Mouse (Mus musculus) natural killer cell, adult 2 months (primary cell): ENCODE data around the gene Slc1a5.

Experiments
- DNase-seq, 2 experiments: peaks; one replicate each; pipeline ENCODE4 v3.0.0; 2022; ENCODE audit warnings: low spot score in 2 of 2

Slc1a5 gene

GRCm38 (mm10) chr7:16782555-16783125 lies 1.5 kb downstream of the Slc1a5 start:
- peak in 1 of 2 experiments; percentile 8 for DNase-seq

GRCm38 (mm10) chr7:16783224-16783688 lies 2.1 kb downstream of the Slc1a5 start:
- DNase-seq: peak; percentile 10 to 24

GRCm38 (mm10) chr7:16783758-16784415 lies 2.7 kb downstream of the Slc1a5 start:
- DNase-seq: no peak

GRCm38 (mm10) chr7:16784498-16784976 lies 3.4 kb downstream of the Slc1a5 start:
- DNase-seq: peak in 1 of 2 experiments; percentile 51

- DNase-seq: no peak
These were observed 4.5 kb downstream of the Slc1a5 start for GRCm38 (mm10) chr7:16785541-16786083.

DNA sequence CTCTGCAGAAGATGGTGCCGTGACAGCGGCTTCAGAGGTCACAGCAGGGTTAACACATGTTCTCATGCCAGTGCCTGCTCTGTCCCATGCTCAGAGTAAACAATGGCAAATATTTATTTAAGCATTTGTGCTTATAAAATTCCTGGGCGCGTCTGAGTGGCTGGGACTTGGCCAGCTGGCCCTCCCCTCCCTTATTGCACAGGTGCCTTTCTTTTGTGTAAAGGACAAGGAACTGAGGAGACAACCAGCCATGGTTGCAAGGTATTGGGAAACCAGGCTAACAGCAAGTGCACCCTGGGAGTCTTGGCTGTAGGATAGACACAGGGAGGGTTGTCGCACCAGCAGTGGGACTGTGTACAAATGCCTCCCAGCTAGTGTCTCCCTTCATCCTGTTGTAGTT lies 11.2 kb downstream of the Slc1a5 start:
- no peak for DNase-seq

GRCm38 (mm10) chr7:16793010-16793725 lies 12.0 kb downstream of the Slc1a5 start:
- DNase-seq: no peak

- DNase-seq: no peak
These were observed 13.7 kb downstream of the Slc1a5 start for GRCm38 (mm10) chr7:16794886-16795285.

DNA sequence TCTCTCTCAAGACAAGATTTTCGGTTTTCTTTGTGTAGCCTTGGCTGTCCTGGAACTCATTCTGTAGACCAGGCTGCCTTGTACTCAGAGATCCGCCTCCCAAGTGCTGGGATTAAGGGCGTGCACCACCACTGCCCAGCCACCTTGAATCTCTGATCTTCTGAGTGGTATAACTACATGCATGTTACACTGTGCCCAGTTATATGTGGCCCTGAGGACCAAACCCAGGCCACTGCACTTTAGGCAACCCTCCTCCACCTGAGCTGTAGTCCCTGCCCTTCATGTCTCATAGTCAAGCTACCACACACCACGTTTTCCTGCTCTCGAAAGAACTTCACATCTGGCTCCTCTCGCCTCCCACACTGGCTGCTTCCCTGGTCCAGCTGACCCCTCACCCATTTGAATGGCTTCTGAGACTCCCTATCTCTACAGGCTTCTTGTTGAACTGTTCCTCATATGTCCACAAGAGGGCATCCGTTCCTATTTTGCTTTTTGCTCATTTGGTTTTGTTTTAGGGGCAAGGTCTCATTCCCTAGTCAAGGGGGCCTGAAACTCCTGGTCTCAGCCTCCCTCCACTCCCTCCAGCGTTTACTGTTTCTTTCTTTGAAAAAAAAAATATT lies 23.4 kb downstream of the Slc1a5 start:
- peak in 1 of 2 experiments; percentile 23 for DNase-seq

GRCm38 (mm10) chr7:16807936-16808335 lies 26.8 kb downstream of the Slc1a5 start:
- no peak for DNase-seq

- DNase-seq: no peak
These were observed 27.5 kb downstream of the Slc1a5 start for GRCm38 (mm10) chr7:16808647-16809046.

DNA sequence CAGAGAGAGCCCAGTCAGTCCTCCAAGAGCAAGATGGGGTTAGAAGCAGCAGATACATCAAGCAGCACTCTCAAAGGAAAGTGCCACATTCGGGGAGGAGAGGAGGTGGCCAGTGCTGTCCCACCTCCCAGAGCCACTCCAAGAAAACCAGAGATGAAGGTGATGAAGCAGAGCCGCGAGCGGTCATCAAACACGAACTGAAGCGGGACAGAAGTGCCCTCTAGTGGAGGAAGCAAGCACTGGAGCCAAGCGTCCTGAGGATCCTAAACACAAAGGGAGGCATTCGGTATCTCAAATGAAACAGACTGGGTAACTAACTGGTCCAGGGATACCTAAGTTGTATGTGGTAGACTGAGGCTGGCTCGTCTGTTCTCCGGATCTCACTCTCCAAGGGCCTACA lies 28.6 kb downstream of the Slc1a5 start:
- peak; percentile 19 to 43 for DNase-seq

DNA sequence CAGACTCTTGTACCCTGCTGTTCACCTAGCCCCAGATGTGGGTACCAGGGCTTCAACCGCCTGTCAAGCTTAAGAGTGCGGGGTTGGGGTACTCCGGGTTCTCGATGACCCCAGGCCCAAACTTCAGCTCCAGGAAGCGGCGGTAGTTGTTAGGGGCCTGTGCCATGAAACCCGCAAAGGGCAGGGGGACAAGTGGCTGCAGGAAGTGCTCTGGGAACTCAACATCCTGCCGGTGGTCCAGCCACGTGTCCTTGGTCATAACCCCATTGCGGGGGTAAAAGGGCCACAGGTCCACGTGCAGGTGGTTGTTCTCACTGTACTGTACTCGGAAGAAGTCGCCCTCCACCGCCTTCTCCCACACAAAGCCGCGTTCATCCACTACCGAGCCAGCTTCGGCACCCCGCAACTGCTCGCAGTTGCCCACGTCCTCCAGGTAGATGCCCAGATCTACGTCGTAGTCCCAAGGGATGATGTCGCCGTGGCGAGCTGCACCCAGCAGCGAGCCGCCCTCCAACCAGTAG lies 29.3 kb downstream of the Slc1a5 start:
- DNase-seq: no peak

GRCm38 (mm10) chr7:16810920-16811648 lies 29.9 kb downstream of the Slc1a5 start:
- no peak for DNase-seq

DNA sequence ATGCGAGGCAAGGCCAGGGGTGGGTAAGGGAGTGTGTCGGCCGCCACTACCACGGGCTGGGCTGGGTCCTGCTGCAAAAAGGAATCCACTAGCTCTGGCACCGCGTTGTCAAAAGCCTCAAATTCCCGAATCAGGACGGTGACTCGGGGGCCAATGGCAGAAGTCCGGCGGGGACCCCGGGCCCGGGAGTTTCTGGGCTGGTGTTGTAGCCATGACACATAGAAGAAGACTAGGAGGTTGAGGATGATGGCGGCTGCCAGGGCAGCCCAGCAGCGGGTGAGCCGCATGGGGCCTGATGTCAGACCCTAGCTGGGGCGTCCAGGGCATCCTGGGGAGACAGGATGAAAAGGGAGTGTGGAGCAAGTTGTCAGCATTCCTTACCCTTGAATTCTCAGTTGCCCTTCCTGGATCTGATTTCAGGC lies 30.5 kb downstream of the Slc1a5 start:
- DNase-seq: no peak

DNA sequence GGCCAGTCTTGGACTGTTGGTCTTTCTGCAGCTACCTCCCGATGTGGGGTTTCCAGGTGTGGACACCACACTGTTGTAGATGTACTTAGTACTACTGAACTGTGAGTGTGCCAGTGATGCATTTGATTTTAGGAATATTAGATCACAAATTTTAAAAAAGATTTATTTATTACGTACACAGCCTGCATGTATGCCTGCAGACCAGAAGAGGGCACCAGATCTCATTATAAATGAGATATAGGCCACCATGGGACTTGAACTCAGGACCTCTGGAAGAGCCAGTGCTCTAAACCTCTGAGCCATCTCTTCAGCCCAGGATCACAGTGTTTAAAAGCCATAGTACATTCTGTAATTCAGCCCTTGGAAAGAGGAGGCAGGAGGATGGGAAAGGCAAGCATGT lies 31.4 kb downstream of the Slc1a5 start:
- no peak for DNase-seq

- DNase-seq: no peak
These were observed 34.3 kb downstream of the Slc1a5 start, which contains the start of gene Strn4 for GRCm38 (mm10) chr7:16815351-16815941. Gene Strn4 (plus strand): TSS chr7:16815889.

GRCm38 (mm10) chr7:16816078-16816474 lies 34.9 kb downstream of the Slc1a5 start:
- DNase-seq: peak; percentile 50 to 61

- DNase-seq: peak in 1 of 2 experiments; percentile 20
These were observed 35.5 kb downstream of the Slc1a5 start, which contains the start of gene Fkrp for GRCm38 (mm10) chr7:16816475-16817122. Gene Fkrp (minus strand): TSS chr7:16816732.

DNA sequence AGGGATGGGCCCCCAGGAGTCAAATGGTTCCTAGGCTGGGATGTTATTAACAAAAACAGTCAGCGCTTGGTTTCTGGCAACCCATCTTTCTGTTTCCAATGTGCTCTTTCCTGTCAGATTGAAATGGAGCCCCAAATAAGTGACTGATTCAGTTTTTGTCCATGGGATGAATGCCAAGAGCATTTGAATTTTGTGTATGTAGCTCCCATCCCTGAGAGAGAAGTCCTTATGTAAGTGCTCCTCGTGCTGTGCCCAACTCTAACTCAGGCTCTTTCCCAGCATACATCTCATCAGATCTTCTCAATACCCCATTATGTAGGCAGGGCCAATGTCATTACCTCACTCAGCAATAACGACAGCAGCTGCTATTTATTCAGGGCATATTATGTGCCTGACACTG lies 36.6 kb downstream of the Slc1a5 start:
- DNase-seq: no peak
